Mouse (Mus musculus): Measurements from ENCODE around the gene Hip1r. TPM values are rescaled to one million over a fixed set of nuclear protein-coding genes. Genes with fewer than 3 reads are reported as not detected.

Gene Hip1r
- total and polyA plus RNA-seq, 2 experiments from 2014 or later, result 32.6 to 46.9 TPM

DNA sequence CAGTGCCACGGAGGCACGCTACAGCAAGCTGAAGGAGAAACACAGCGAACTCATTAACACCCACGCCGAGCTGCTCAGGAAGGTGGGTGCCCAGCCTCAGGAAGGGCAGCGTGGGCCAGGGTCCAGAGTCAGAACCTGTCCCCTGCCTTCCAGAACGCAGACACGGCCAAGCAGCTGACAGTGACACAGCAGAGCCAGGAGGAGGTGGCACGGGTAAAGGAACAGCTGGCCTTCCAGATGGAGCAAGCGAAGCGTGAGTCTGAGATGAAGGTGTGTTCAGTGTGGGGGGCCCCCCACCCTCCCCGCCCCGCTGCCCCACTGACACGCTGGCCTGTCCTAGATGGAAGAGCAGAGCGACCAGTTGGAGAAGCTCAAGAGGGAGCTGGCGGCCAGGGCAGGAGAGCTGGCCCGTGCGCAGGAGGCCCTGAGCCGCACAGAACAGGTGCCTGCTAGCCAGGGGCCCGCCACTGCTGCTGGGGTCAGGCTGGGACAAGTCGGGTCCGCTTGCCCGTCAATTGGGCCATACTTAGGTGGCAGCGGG, 23.9 kb downstream of the Hip1r start:
- Histone ChIP-seq H3K4me2 (ENCODE audit: low read depth, low read length) (no peak overlapping the region), H3K36me3 (ENCODE audit: insufficient read depth, low read length) (peaks cover 29% of the 10 kb centered on the region; the same call in 1 of the 2 replicates), H3K4me3 (ENCODE audit: low read length) (no peak overlapping the region), H3K4me1 (ENCODE audit: insufficient read depth, low read length) (peaks cover 7% of the 10 kb centered on the region; the same call in 1 of the 2 replicates), H3K9me3 (ENCODE audit: low read length) (no peaks in the 10 kb centered on the region), H3K9ac (replicated peaks; ENCODE audit: low read length) (no peak overlapping the region), H3K27ac (peak overlapping the region; percentile 52; the same call in 1 of the 2 replicates), H3K27me3 (ENCODE audit: insufficient read depth, low read length) (no peaks in the 10 kb centered on the region)
- peak; percentile 63 for DNase-seq (ENCODE audit: low spot score)
- 56% methylated on average over 24 of the region's 24 CpGs for WGBS
- ATAC-seq, result no peak
- TF ChIP-seq CTCF (IDR thresholded peaks at IDR 0.05; ENCODE audit: low read depth), result no peak

DNA sequence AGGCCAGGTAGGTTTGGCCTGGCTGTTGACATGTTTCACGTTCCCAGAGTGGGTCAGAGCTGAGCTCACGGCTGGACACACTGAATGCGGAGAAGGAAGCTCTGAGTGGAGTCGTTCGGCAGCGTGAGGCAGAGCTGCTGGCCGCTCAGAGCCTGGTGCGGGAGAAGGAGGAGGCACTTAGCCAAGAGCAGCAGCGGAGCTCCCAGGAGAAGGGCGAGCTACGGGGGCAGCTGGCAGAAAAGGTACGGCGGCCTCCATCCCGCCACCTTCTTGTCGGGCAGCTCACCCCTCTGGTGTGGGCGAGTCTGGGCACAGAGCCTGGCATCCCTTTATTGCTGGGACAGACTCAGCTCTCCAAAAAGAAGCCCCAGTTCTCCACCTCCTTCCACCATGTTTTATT, 24.4 kb downstream of the Hip1r start:
- WGBS, result 42% methylated on average over 16 of the region's 16 CpGs
- Histone ChIP-seq H3K9me3 (ENCODE audit: low read length) (no peaks in the 10 kb centered on the region), H3K36me3 (ENCODE audit: insufficient read depth, low read length) (peaks cover 33% of the 10 kb centered on the region; the same call in 1 of the 2 replicates), H3K27ac (peak overlapping the region; percentile 52), H3K27me3 (ENCODE audit: insufficient read depth, low read length) (no peaks in the 10 kb centered on the region), H3K4me3 (ENCODE audit: low read length) (no peak overlapping the region), H3K4me2 (ENCODE audit: low read depth, low read length) (no peak overlapping the region), H3K4me1 (ENCODE audit: insufficient read depth, low read length) (peaks cover 3% of the 10 kb centered on the region; the same call in 1 of the 2 replicates), H3K9ac (replicated peaks; ENCODE audit: low read length) (no peak overlapping the region)
- no peak for ATAC-seq
- TF ChIP-seq CTCF (IDR thresholded peaks at IDR 0.05; ENCODE audit: low read depth), result no peak
- DNase-seq (ENCODE audit: low spot score), result no peak

DNA sequence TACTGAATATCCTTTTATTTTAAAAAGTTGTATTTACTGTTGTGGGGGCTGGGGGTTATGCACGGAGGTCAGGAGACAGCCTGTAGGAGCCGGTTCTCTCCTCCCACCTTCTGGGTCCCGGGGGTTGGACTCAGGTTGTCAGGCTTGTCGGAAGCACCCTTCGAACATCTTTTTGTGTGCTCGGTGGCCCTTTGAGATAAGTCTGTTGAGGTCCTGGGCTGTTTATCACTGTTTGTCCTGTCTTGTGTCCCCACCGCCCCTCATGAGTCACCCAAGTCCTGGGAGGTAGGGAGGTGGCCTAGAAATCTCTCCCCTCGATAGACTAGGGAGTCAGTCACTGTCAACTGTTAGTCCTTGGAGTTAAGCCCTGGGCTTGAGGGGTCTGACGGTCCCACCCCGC, 24.9 kb downstream of the Hip1r start:
- no peak overlapping the region for H3K4me3 ChIP-seq (ENCODE audit: low read length)
- peaks cover 33% of the 10 kb centered on the region; the same call in 1 of the 2 replicates for H3K36me3 ChIP-seq (ENCODE audit: insufficient read depth, low read length)
- DNase-seq (ENCODE audit: low spot score), result no peak
- H3K9me3 ChIP-seq (ENCODE audit: low read length), result no peaks in the 10 kb centered on the region
- peaks cover 9% of the 10 kb centered on the region for H3K4me1 ChIP-seq (ENCODE audit: insufficient read depth, low read length)
- no peaks in the 10 kb centered on the region for H3K27me3 ChIP-seq (ENCODE audit: insufficient read depth, low read length)
- H3K9ac ChIP-seq (replicated peaks; ENCODE audit: low read length), result no peak overlapping the region
- 87% methylated on average over 10 of the region's 10 CpGs for WGBS
- TF ChIP-seq CTCF (IDR thresholded peaks at IDR 0.05; ENCODE audit: low read depth), result no peak
- no peak overlapping the region for H3K4me2 ChIP-seq (ENCODE audit: low read depth, low read length)
- no peak for ATAC-seq
- no peak overlapping the region for H3K27ac ChIP-seq

DNA sequence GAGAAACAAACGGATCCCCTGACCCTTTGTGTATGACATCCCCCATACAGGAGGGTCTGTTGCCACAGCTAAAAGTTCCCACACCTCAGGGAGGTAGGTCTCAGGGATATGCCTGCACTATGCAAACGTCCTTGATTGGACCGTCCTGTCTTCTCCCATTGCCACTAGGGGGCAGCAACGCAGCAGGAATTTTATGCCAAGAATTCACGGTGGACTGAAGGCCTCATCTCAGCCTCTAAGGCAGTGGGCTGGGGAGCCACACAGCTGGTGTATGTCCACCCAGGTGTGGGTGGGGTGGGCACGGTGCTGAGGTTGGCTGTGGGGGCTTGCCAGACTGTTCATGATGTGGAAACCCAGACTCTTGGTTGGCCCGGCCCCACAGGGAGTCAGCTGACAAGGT, 27.4 kb downstream of the Hip1r start:
- Histone ChIP-seq H3K36me3 (ENCODE audit: insufficient read depth, low read length) (peaks cover 45% of the 10 kb centered on the region; the same call in 1 of the 2 replicates), H3K4me1 (ENCODE audit: insufficient read depth, low read length) (peaks cover 14% of the 10 kb centered on the region), H3K27ac (no peak overlapping the region), H3K27me3 (ENCODE audit: insufficient read depth, low read length) (no peaks in the 10 kb centered on the region), H3K4me2 (ENCODE audit: low read depth, low read length) (no peak overlapping the region), H3K9ac (replicated peaks; ENCODE audit: low read length) (no peak overlapping the region), H3K4me3 (ENCODE audit: low read length) (no peak overlapping the region), H3K9me3 (ENCODE audit: low read length) (no peaks in the 10 kb centered on the region)
- peak; percentile 63 for ATAC-seq
- TF ChIP-seq CTCF (IDR thresholded peaks at IDR 0.05; ENCODE audit: low read depth), result peak; percentile 99
- peak; percentile 95 for DNase-seq (ENCODE audit: low spot score)
- 9% methylated on average over 7 of the region's 7 CpGs for WGBS

DNA sequence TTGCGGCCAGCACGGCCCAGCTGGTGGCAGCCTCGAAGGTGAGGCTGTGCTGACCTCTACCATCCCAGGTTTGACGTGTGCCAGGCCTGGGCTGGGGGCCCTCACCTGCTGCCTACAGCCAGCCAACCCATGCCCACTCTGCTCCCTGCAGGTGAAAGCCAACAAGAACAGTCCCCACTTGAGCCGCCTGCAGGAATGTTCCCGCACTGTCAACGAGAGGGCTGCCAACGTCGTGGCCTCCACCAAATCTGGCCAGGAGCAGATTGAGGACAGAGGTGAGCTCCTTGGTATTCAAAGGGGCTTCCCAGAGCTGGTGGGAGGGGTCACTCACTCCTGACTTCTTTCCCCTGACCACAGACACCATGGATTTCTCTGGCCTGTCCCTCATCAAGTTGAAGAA, 27.8 kb downstream of the Hip1r start:
- peaks cover 14% of the 10 kb centered on the region for H3K4me1 ChIP-seq (ENCODE audit: insufficient read depth, low read length)
- H3K9ac ChIP-seq (replicated peaks; ENCODE audit: low read length), result no peak overlapping the region
- H3K27ac ChIP-seq, result no peak overlapping the region
- WGBS, result 42% methylated on average over 9 of the region's 9 CpGs
- H3K36me3 ChIP-seq (ENCODE audit: insufficient read depth, low read length), result peaks cover 46% of the 10 kb centered on the region
- H3K4me3 ChIP-seq (ENCODE audit: low read length), result no peak overlapping the region
- H3K27me3 ChIP-seq (ENCODE audit: insufficient read depth, low read length), result no peaks in the 10 kb centered on the region
- ATAC-seq (no peak), DNase-seq (ENCODE audit: low spot score) (no peak)
- H3K9me3 ChIP-seq (ENCODE audit: low read length), result no peaks in the 10 kb centered on the region
- H3K4me2 ChIP-seq (ENCODE audit: low read depth, low read length), result no peak overlapping the region
- no peak for TF ChIP-seq CTCF (IDR thresholded peaks at IDR 0.05; ENCODE audit: low read depth)

DNA sequence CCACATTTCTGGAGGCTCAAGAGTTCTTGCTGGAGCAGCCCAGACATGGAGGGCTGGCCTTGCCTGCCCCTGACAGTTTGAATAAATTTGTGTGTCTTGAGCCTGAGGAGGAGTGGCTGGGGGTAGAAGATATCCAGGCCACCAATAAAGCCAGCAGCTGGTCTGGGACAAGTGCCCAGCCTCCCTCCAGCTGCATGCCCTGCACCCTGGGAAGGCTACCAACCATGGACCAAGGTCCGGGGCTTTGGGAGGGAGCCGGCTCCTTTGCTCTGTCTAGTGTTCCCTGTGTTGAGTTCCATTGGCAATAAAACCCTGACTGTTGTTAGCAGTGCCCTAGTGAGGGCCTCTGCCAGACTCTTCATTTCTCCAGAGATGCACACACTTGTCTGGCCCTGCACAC, 29.4 kb downstream of the Hip1r start:
- peak; percentile 73 for DNase-seq (ENCODE audit: low spot score)

DNA sequence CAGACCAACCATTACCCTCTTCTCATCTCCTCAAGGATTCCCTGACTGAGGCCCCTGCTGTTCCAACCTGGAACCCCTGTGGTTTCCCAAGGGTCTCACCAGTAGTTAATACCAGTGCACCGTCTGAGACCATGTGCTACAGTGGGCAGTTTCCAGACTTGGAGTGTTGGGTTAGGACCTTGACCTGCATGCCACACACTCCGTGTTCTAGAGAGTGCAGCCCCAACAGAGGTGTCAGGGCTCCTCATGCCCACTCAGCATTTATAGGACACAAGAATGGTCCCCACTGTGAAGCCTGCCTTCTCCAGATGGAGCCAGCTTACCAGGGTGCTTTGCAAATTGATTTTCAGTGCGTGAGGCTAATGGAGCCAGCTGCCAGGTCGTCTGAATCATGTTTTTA, 29.9 kb downstream of the Hip1r start:
- H3K27me3 ChIP-seq (ENCODE audit: insufficient read depth, low read length), result no peaks in the 10 kb centered on the region
- peaks cover 62% of the 10 kb centered on the region for H3K36me3 ChIP-seq (ENCODE audit: insufficient read depth, low read length)
- TF ChIP-seq CTCF (IDR thresholded peaks at IDR 0.05; ENCODE audit: low read depth), result no peak
- WGBS, result 34% methylated on average over 4 of the region's 4 CpGs
- no peak overlapping the region for H3K4me3 ChIP-seq (ENCODE audit: low read length)
- DNase-seq (ENCODE audit: low spot score) (no peak), ATAC-seq (no peak)
- H3K4me1 ChIP-seq (ENCODE audit: insufficient read depth, low read length), result peaks cover 10% of the 10 kb centered on the region; the same call in 1 of the 2 replicates
- H3K27ac ChIP-seq, result peak overlapping the region; percentile 22; the same call in 1 of the 2 replicates
- H3K9ac ChIP-seq (replicated peaks; ENCODE audit: low read length), result no peak overlapping the region
- no peak overlapping the region for H3K4me2 ChIP-seq (ENCODE audit: low read depth, low read length)
- no peaks in the 10 kb centered on the region for H3K9me3 ChIP-seq (ENCODE audit: low read length)

More for the DNA sequence above, 29.4 kb downstream of the Hip1r start:
- no peak overlapping the region for H3K4me2 ChIP-seq (ENCODE audit: low read depth, low read length)
- no peaks in the 10 kb centered on the region for H3K27me3 ChIP-seq (ENCODE audit: insufficient read depth, low read length)
- peaks cover 10% of the 10 kb centered on the region; the same call in 1 of the 2 replicates for H3K4me1 ChIP-seq (ENCODE audit: insufficient read depth, low read length)
- H3K4me3 ChIP-seq (ENCODE audit: low read length), result no peak overlapping the region
- TF ChIP-seq CTCF (IDR thresholded peaks at IDR 0.05; ENCODE audit: low read depth), result no peak
- peak; percentile 54 for ATAC-seq
- H3K9me3 ChIP-seq (ENCODE audit: low read length), result no peaks in the 10 kb centered on the region
- 33% methylated on average over 2 of the region's 2 CpGs for WGBS
- H3K27ac ChIP-seq, result peak overlapping the region; percentile 22; the same call in 1 of the 2 replicates
- no peak overlapping the region for H3K9ac ChIP-seq (replicated peaks; ENCODE audit: low read length)
- H3K36me3 ChIP-seq (ENCODE audit: insufficient read depth, low read length), result peaks cover 57% of the 10 kb centered on the region

Measured in hindbrain, postnatal 0 days (tissue).